Mouse (Mus musculus) heart, postnatal 0 days (tissue): ENCODE data around the gene Tmed10.

Experiments
- CTCF ChIP-seq: IDR thresholded peaks from 2 replicates; pipeline ENCODE4 v1.5.1; 2016; ENCODE audit warnings: antibody characterized with exemption, control low read depth, low read depth
- EP300 ChIP-seq: IDR thresholded peaks from 2 replicates; pipeline ENCODE4 v1.6.1; 2016; ENCODE audit warnings: antibody characterized with exemption, low read depth

DNA sequence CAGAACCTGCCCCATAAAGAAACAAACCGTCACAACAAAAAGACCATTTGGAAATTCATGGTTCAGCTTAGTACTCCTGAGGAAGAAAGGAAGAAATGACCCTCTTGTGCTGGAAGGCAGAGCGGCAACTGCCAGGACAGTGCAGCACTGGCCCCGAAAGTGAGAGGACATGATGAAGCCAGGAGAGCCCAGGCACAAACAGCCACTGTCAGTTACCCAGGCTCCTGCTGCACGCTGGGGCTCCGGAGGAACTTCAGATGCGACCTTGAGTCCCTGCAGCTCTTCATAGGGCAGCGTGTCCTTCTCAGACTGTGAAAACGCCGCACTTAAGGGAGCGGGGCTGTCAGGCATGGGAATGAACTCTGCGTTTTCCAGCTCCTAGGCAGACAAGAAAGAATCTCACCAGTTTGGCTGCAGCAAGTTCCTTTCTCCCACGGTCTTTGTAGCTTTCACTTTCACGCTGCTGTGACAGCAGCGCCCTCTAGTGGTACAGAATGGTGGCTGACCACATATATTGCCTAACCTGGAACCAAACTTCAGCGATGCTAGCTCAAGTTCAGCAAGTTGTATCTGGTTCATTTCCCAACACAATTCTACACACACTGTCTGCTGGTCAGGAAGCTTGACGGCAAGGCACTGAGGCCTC is 69.3 kb downstream of the Tmed10 start:
- TF ChIP-seq CTCF, result peak; percentile 99
- no peak for TF ChIP-seq EP300
